Mouse (Mus musculus) neutrophil, adult 5-6 weeks (primary cell): ENCODE data around the gene Cysltr1. TPM values are rescaled to one million over a fixed set of nuclear protein-coding genes. Genes with fewer than 3 reads are reported as not detected.
A peak's percentile ranks its signal among the peaks of the same experiment; 100 is the strongest.

Experiments used
- ATAC-seq: fragments of 151-379, 151-347 bp; 2 replicates; pipeline ENCODE4 v1.8.0; 2017; ENCODE audit warnings: mild to moderate bottlenecking, moderate TSS enrichment; ENCODE audit not compliant: insufficient number of reproducible peaks, poor library complexity, low FRiP score, severe bottlenecking; ENCODE audit errors: extremely low read depth
- total RNA-seq: library from RNA; stranded (forward); fragments of 200-1000 nt; gene quantifications from 2 replicates; pipeline ENCODE4 v1.2.3, GENCODE M21; 2017

The Cysltr1 gene
- total RNA-seq = 0.74 and 3.1 TPM in 2 replicates

- 0 out of 2 replicates have a peak, but pooled peaks have one; percentile 41 for ATAC-seq
Measured at GRCm38 (mm10) chrX:106603386-106603785, at the start of gene Cysltr1. Cysltr1 (minus strand) TSS chrX:106603679.

DNA sequence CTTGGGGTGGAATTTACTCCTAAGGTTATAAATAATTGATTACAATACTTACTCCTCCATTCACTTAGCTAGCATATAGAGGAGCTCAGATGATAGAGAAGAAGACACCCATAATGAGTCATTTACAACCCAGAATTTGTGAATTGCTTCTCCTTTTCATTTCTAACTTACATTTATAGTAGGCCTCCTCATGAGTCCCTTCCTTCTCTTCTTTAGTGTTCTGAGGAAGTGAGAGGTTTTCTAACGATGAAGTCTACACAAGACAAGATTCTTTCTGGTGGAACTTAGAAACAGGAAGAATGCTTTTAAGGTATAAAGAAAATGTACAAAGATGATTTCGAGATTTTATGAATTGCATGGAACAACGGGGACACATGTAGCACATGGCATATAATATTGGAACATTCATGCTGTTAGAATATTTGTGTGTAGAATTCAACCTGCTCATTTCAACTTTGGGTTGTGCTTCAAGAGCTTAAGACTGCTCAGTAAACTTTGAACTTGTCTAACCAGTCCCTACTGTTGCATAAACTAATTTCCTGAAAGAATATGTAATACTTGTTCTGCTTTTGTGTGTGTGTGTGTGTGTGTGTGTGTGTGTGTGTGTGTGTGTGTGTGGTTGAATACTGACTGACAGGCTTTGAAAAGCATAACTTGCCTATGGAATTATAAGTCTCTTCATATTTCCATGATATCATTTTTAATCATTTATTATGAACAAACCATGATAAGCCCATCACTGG is 31.5 kb upstream of the Cysltr1 start:
- peak; percentile 82 for ATAC-seq

GRCm38 (mm10) chrX:106633543-106633942 is 30.1 kb upstream of the Cysltr1 start:
- no peak for ATAC-seq

GRCm38 (mm10) chrX:106628514-106628913 is 25.0 kb upstream of the Cysltr1 start:
- peak; percentile 71; the same call in 1 of the 2 replicates for ATAC-seq

- peak; percentile 79 for ATAC-seq
Measured at GRCm38 (mm10) chrX:106623667-106624066, 20.2 kb upstream of the Cysltr1 start.

- no peak for ATAC-seq
Measured at GRCm38 (mm10) chrX:106622512-106622911, 19.0 kb upstream of the Cysltr1 start.

- no peak for ATAC-seq
Measured at GRCm38 (mm10) chrX:106602574-106603258, 763 bp downstream of the Cysltr1 start.

DNA sequence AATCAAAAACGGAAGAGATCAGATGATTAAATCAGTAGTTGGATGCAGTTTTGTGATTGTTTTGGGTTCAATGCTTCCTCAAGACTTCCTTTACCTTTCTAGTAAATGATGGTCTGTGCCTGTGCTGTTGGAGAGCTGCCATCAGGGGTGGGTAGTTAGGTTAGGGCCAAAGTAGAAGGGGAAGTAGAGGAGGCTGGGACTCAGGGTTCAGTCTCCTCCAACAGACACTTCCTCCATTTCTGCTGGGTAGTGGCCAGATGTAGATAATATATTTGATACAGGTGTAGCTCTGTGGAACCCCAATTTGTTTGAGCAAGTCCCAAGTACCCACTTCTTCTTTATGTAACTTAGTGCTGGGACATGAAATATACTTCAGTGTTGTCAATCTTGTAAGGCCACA is 7.6 kb downstream of the Cysltr1 start:
- peak; percentile 69 for ATAC-seq

- no peak for ATAC-seq
Measured at GRCm38 (mm10) chrX:106593914-106594313, 9.6 kb downstream of the Cysltr1 start.

DNA sequence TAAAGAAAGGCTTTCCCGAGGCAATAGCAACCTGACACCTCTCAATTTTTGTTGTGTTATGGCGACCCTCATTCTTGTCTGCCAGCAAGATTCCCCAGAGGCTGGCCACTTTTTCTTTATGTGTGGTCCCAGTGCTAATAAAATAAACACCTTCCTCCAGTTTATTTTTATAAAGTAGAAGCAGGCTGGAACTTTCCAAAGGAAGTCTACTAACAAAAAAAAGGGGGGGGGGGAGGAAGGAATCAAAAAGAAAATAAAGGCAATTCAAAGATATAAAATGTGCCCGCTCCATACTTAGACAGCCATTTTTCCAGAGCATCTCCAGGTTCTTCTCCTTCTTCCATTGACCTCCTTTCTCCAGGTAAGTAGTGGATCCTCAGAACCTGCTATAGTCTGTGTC is 20.6 kb downstream of the Cysltr1 start, which contains the start of gene Gm5127:
Gm5127 (plus strand) TSS at position 301 of the 400 bp plus-strand sequence.
- no peak for ATAC-seq

DNA sequence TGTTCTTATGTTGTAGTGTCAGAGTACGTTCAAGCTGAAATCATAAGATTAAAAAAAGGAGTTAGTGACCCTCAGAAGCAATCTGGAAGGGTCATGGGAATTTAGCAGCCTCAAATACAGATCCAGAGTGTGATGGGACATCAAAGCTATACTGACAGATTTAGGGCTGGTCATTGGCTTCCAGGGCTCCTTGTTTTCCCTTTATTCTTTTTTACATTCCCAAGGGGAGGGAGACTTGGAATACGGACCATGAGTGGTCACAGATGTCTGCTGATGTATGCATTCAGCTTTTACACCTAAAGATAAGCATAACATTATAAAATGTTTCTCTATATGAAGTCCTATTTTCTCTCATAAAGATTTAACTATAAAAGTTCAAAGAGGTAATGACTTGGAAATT is 21.3 kb downstream of the Cysltr1 start:
- ATAC-seq = no peak

DNA sequence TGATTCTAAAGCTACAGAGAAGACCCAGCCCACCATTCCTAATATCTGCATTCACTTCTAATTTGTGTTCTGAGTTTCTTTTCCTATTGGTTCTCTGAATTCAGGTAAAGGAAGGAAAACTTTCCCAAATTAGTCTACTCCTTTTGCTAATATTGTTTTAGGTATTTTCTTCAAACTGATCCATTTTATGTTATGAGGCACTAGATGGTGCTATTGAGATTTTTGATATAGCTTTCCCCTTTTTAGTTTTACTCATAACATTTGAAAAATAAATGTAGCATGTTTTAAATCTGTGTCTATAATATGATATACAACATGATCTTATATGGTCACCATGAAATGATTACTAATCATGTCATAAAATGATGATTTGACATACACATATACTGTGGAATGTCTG is 23.1 kb downstream of the Cysltr1 start:
- ATAC-seq = no peak

DNA sequence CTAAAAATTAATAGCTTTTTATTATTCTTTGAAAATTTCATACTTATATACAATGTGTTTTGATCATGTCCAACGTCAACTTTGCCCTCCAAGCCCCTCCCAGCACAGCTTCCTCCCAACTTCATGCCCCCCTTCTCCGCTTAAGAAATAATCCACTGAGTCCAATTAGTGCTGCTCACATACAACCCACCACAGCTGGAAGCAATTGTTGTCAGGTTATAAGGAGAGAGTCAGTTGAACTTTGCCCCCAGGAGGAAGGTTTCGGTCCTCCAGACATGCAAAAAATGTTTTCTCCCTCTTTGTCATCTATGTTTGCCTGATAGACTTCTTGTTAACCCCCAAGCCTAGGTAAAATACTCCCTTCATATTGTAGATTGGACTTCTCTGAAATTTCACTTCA is 24.5 kb downstream of the Cysltr1 start:
- no peak for ATAC-seq

DNA sequence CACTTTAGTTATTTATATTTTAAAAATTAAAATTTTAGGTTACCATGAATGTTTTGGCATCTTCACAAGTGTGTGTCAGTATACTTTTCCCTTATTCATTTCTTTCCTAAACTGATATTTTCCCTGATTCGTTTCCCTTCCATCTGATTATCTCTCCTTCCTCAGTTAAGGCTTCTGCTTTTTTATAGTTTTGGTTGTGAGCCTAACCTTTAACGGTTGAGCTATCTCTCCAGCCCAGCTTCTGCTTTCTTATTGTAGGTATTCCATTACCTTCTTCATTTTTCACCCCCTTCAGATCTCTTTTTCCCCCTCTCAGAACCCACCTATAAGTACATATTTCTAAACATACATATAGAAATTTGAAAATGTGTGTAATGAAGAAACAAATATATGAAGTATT is 48.0 kb downstream of the Cysltr1 start:
- no peak for ATAC-seq

DNA sequence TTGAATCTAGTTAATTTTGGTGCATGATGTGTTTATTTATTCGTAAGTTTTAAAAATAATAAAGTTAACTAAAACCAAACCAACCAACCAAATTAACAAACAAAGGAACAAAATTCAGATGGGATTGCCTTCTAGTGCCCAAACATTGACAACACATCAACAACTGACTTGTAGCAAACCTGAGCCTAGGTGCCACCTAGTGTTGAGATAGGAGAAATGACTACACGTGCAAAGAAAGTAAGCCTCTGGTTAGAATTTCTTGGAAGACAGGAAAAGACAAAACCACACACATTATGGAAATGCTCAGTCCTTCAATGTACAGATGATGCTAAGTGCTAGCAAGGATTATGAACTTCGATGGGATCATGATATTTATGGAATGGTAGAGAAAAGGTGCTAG is 67.1 kb downstream of the Cysltr1 start:
- no peak for ATAC-seq

Other genes with a start within 250 kb of the Cysltr1 start
- gene Fndc3c1, start 118.3 kb downstream of the Cysltr1 start, total RNA-seq = not detected in 2 replicates
- 1.3 and 1.8 TPM in 2 replicates for gene Gm5127, start 20.5 kb downstream of the Cysltr1 start, total RNA-seq
- not detected in 2 replicates for gene Rtl3, start 237.0 kb upstream of the Cysltr1 start, total RNA-seq